Mouse (Mus musculus) right cerebral cortex, adult 2 months (tissue): ENCODE results near the gene Fgf18.
A peak's percentile ranks its signal among the peaks of the same experiment; 100 is the strongest.

ENCODE experiments used
- DNase-seq, 2 experiments: peaks; one replicate each; pipeline ENCODE4 v3.0.0; 2021 to 2022; ENCODE audit warnings: low spot score in 2 of 2

Gene Fgf18

GRCm38 (mm10) chr11:33147171-33147571, at the start of gene Fgf18:
Gene Fgf18, minus strand, starts transcription at chr11:33147400.
- peak; percentile 15 to 20 for DNase-seq

- no peak for DNase-seq
Observed at GRCm38 (mm10) chr11:33196447-33197132, 49.4 kb upstream of the Fgf18 start.

- DNase-seq: no peak
Observed at GRCm38 (mm10) chr11:33195531-33196446, 48.6 kb upstream of the Fgf18 start.

DNA sequence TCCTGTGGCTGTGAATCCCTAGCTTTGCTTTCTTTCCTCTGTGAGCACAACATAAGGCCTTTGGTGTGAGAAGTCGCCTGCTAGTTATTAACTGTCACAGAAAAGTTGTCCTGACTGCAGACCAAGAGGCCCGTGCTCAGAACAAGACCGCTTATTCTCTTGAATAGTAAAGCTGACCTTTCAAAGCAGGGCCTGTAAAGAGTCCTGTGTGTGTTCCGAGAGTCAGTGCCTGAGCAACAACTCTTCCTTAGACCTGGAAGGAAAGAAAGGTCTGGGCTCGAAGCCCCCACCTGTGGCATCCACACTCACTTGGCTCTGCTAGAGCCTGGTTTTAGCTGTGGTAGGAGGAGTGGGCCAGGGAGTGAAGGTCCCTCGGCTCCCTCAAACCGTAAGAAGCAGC, 47.9 kb upstream of the Fgf18 start:
- no peak for DNase-seq

DNA sequence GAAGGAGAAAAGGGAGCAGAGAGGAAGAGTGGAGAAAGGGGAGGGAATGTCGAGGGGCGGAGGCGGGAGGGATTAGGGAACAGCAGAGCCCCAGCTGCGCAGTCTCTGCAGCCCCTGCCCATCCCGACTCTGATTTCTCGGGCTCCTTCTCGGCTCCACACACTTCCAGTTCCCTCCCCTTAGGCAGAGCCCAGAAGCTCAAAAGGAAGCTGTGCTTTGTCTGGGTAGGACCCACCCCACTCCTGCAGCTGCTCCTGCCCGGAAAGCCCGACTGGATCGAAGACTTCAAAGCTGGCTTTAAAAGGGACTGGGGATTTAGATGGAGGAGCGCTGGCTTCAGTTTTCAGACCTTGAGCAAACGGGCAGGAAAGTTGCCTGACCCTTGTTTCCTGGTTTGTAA, 46.5 kb upstream of the Fgf18 start:
- no peak for DNase-seq

DNA sequence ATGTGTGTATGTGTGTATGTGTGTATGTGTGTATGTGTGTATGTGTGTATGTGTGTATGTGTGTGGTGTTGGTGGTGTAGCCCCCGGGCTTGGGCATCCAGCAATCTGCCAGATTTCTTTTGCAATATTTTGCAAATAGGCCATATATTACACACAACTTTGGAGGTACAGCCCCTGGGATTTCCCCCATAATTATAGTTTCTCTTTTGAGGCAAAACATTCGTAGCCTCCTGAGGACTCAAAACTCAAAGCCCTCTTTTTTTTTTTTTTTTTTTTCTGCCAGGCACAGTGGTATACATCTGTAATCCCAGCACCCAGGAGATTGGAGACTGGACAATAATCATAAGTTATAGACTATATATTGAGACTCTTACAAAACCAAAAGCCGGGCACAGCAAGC, 34.6 kb upstream of the Fgf18 start:
- DNase-seq: no peak

- DNase-seq: no peak
Observed at GRCm38 (mm10) chr11:33180701-33181116, 33.5 kb upstream of the Fgf18 start.

DNA sequence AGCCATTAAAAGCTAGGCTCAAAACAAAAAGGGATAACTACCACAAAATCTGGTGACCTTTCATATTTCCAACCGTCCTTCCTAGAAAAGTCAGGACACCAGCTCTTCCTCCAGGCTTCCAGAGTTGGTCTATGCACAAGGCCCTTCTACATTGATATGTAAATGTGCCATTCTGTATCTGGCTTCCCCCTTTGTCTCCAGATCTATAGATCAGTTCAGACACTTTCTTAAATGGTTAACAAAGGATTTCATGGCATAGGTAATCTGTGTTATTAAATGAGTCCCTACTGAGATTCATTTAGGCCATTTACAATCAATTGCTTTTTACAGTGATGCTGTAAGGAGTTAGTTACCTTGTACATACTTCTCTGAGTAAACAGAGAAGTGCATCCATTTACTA, 32.6 kb upstream of the Fgf18 start:
- no peak for DNase-seq

GRCm38 (mm10) chr11:33176525-33177245, 29.5 kb upstream of the Fgf18 start:
- DNase-seq: peak; percentile 42 to 51

- DNase-seq: no peak
Observed at GRCm38 (mm10) chr11:33175768-33176167, 28.6 kb upstream of the Fgf18 start.

DNA sequence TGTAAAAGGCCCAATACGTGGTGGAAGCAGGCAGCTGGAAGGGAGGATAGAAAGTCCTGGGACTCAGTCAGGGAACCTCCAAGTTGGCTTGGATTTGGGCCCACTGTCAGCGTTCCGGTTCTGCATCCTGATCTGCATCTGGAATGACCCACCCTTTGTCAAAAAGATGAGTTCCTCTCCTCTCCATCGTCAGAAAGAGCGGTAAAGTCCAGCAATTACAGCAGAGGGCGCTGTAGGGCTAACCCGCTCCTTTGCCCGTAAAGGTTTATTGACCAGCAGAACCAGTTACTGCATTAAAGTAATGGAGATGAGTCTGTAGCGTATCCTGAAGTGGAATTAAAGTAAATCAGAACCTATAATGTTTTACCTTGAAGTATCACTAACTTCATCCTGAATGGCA, 23.3 kb upstream of the Fgf18 start:
- DNase-seq: peak; percentile 38 to 47

DNA sequence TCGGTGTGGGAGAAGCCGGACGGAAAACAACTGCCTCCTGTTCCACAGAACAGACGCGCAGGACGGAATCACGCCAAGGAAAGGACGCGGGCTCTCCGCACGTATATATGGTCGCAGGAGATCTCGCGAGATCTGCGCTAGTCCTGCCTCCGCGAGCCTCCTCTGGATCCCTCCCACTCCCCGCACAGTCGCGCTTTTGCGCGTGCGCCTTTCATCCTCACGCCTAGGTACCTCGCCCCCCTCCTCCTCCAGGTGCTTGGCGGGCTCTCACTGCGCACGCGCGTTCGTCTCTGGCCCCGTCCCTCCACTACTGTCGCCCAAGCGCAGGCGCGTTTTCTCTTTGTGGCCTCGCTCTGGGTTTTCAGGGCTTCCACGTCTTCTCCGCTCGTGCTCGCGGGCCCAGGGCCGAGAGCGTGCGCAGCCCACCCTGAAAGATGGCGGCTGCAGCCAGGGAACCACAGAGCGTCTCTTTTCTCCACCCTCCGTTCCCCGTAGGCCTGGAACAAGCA, 15.9 kb upstream of the Fgf18 start, which contains the start of gene Npm1:
Npm1 (minus strand) TSS at position 209 of the 509 bp plus-strand sequence.
- peak; percentile 99 to 100 for DNase-seq

DNA sequence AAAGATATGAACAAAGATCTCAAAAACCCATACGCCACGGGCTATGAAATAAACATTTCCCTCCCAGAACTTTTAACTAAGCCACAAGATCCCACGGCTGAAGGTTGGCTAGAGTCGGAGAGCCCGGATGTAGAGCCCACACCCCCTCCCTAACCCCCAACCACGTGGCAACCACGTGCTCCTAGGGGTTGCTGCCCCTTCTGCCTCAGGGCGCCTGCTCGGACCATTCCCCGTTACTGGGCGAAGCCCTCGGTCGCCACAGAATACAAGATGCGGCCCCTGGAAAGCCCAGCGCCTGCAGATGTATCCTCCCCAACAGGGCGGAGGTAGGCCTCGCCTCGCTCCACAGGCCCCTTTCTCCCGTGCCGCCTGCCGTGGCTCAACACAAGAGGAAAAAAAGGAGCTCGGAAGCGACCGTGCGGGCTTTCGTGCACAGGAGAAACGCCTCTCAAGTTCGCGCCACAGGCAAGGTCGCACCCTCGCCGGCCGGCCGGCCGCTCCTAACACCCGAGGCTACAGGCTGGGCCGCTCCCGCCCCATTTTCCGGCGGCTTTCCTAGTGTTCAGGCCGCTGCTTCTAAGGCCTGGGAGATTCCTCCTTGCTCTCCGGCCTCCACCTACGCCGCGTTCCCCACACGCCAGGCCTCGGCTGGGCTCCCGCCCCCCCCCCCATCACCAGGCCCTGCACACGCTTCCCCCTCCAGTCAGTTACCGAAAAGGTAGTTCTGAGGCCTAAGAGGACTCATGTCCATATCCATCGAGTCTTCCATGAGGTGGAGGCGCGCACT, 15.2 kb upstream of the Fgf18 start:
- peak; percentile 47 to 54 for DNase-seq

DNA sequence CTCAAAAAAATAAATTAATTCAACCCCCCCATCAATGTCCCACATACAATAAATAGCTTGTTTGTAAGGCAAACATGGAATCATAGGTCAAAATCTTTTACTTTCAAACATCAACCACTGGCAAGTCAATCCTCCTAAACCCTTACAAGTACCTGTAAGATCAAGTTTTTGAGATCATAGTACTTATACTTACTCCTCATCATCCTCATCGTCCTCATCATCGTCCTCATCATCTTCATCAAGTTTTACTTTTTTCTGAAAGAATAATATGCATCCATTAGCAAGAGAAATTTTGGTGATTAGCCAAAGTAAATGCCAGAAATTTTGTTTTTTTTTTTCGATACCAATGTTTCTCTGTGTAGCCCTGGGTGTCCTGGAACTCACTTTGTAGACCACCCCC, 12.5 kb upstream of the Fgf18 start:
- DNase-seq: no peak

- no peak for DNase-seq
Observed at GRCm38 (mm10) chr11:33157453-33158196, 10.4 kb upstream of the Fgf18 start.

GRCm38 (mm10) chr11:33156436-33157015, 9.3 kb upstream of the Fgf18 start:
- DNase-seq: no peak

DNA sequence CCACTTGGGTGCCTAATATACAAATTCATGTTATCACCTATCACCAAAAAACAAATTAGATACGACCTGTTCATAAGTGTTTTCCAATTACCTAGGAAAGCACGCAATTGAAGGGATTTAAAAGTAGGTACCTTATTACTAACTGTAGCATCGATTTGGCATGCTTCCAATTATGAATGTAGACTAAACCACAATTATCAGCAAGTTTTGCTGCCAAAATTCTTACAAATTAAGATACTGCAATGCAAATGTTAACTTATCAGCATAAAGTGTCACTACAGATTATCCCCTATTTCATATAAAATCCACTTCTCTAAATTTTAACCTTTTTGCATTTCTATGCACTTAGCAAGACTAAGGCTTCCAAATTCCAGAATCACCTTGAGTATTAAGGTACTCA, 7.3 kb upstream of the Fgf18 start:
- no peak for DNase-seq

GRCm38 (mm10) chr11:33152997-33153396, 5.8 kb upstream of the Fgf18 start:
- DNase-seq: no peak

- no peak for DNase-seq
Observed at GRCm38 (mm10) chr11:33151780-33152145, 4.6 kb upstream of the Fgf18 start.

DNA sequence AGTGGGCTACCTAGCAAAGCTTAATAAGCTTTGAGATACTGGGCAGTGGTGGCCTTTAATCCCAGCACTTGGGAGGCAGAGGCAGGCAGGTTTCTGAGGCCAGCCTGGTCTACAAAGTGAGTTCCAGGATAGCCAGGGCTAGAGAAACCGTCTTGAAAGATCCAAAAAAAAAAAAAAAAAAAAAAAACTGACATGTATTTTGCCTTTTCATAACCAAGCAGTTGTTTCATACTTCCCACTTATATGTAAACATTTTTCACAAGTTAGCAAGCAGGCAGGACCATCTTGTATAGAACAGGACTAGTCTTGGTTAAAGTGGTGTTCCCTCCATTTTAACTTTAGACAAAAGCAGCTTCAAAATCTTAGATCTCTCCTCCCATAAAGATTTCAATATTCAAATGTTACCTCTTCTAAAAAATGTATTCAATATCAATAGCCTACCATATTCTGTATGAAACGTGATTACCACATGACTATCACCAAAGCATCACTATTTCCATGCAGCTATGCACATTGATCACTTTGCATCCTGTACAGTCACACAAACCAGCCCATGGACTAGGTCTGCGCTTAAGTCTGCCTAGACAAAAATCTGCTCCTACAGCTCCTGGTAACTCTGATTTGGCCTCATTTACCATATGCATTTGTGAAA, 4.1 kb upstream of the Fgf18 start:
- no peak for DNase-seq
